Mouse (Mus musculus): ENCODE results near the gene Lamc2.

GRCm38 (mm10) chr1:153180160-153180559, 6.1 kb downstream of the Lamc2 start:
- TF ChIP-seq CTCF (IDR thresholded peaks at IDR 0.05; ENCODE audit: control insufficient read depth, insufficient read depth, low read length) (no peak), POLR2A (IDR thresholded peaks at IDR 0.05; ENCODE audit: borderline replicate concordance, control insufficient read depth, low read depth, low read length) (no peak)
